Mouse (Mus musculus) MN1 (cell line): ENCODE data around the gene Mgat4e.

Source experiments
- DNase-seq: peaks from one replicate; pipeline ENCODE4 v3.0.0-alpha.2; 2016; ENCODE audit warnings: low spot score

Gene Mgat4e

DNA sequence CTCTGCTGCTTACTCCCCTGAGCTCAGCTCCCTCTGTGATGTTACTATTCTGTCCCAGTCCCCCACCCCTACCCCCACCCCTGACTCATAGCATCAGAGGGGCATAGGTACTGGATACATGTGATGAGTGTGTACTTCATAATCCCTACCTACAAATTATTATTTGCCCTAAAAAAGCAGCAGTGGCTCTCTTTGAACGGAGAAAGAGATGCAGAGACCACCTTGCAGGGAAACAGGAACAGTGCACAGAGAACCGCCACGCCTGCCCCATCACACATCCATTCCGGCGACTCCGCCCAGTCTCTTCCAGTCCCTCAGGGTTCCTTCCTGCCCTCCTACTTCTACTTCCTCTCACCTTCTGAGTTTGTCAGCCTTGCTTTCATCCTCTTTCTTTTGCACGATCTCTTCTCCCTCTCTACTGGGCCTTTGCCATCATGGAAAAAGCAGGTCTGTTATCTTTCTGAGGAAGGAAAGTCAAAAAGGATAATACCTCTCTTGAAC, at the start of gene Mgat4e:
Gene Mgat4e (minus strand): TSS at position 51 of the 501 bp plus-strand sequence.
- DNase-seq, result no peak

DNA sequence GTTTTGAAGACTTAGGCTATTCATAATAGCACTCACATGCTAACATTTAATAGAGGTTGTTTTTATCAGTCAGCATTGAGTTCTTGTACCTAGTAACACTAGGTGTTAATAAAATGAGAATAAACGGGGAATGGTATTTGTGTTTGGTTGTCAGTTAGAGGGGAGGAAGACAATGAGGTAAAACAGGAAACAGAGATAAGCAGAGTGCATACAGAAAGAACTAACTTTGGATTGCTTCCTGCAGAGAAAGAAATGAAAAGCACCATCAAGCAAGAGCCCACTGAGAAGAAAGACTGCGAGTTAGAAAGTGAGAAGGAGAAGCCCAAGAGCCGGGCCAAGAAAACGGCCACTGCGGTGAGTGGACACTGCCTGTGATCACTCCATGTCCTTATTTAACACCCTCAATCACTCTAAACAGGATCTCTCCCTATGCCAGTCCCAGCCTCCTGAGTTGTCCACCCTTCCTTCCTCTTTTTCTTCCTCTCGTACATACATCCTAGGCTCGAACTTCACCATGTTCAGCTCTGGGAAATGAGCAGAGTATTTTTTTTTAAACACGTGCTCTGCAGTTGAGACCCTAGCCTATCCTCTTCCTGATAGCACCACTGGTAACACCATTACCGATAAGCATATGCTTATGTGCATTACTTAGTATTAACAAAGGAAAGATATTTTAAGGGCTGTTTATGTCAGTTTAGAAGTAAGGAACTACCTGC, 48.0 kb upstream of the Mgat4e start:
- DNase-seq, result no peak

DNA sequence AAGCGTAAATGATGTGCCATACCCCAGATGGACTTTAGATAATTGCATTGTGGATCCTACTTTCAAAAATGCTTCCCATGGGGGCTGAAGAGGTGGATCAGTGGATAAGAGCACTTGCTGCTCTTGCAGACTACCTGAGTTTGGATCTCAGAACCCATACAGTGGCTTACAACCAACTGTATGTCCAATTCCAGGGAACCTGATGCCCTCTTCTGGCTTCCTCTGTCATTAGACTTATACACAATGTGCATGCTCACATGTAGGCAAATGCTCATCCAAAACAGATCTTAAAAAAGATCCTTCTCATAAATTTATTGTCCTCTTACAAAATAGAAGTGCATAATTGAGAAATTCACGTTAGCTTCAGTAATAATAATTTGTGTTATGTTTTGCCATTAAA, 42.3 kb upstream of the Mgat4e start:
- DNase-seq, result no peak

DNA sequence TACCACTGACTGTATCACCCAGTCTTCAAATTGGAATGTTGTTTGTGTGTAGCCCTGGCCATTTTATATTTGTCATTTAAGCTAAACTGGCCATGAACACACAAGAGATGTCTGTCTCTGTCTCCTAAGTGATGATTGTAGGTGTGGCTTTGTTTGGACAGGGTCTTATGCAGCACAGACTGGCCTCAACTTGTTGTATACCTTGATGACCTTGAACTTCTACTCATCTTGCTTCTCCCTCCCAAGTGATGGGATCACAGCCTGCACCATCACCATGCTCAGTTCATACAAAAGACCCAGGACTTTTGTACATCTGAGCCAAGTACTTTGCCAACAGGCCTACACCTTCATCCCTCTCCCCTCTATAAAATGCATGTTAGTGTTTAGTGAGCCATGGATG, 40.2 kb upstream of the Mgat4e start:
- DNase-seq, result no peak

- peak; percentile 43 for DNase-seq
These were observed 34.1 kb upstream of the Mgat4e start for GRCm38 (mm10) chr1:134583560-134583959.

DNA sequence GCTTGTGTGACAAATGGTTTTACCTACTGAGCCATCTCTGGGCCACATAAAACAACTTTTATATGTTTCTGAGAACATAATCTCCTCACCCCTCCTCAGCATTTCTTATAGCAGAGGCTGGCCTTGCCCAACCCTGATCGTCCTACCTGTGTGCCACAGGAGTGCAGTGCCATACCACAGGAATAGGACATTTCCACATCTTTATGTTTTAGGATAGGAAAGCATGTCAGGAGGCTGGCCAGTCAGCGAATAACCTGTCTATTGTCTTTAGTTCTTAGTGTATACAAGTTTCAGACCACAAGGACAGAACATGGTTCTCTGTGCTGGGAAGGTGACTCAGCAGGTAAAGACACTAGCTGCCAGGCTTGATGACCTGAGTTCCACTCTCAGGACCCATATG, 31.3 kb upstream of the Mgat4e start:
- DNase-seq, result no peak

DNA sequence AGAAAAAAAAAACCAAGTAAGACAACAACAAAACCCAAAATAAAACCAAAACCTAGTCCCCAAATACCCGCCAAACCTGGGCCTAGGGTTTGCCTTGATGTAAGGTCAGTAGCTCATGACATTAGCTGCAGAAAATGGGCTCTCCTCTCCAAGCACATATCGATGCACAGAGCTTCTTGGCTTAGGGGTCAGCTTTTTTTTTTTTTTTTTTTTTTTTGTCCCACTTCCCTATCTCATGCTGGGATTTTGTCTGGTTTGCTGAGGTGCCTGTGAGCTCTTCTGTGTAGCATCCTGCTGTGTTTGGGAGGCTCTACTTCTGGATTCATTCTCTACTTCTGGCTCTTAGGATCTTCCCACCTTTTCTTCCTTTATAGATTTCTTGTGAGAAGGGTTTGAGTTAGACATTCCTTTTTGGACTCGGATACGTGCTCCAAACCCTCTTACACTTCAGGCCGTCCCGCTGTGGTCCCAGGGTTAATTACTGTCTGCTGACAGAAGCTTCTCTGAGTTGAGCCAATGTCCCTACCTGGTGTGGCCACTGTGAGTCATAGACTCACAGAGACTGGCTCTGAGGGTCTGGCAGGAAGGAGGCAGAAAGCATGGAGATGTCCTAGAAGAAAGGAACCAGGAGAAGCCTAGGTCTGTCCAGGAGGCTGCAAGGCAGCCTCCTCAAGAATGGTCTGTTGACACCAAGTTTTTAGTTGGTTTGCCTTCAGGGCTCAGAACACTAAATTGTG, 28.1 kb upstream of the Mgat4e start:
- DNase-seq, result no peak

DNA sequence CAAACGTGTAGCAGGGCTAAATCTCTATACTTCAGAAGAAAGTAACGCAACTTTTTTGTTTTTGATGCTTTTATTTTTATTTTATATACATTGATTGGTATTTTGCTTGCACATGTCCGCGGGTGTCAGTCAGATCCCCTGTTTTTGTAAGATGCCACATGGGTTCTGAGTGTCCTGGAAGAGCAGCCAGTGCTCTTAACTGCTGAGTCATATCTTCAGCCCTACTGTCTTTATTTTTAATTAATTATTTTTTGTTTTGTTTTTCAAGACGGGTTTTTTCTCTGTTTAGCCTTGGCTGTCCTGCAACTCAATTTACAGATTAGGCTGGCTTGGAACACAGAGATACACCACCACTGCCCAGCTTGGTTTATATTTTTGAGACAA, 24.4 kb upstream of the Mgat4e start:
- no peak for DNase-seq

DNA sequence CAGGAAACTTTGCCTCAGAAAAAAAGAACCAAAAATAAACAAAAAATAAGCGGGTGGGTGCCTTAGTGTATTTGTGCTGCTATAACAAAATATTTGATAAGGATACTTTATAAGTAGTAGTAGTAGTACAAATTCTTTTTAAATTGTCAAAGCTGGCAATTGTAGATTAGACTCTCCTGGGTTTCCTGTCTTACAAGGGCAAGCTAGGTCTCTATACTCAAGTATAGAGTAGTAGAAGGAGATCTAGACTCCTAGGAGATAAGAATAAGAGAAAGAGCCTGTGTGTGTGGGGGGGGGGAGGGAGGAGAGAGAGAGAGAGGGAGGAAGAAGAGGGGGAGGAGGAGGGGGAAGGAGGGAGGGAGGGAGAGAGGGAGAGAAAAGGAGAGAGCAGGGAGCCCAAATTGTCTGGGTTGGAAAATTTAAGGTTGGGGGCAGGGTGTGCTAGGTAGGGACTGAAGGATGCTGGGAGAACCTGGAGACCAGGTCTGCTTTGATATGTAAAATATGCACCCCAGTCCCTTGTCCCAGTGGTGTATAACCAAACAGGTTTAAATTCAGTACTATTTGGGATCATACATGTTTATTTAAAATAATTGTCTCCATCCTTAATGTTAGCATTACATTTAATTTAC, 23.9 kb upstream of the Mgat4e start:
- DNase-seq, result no peak

DNA sequence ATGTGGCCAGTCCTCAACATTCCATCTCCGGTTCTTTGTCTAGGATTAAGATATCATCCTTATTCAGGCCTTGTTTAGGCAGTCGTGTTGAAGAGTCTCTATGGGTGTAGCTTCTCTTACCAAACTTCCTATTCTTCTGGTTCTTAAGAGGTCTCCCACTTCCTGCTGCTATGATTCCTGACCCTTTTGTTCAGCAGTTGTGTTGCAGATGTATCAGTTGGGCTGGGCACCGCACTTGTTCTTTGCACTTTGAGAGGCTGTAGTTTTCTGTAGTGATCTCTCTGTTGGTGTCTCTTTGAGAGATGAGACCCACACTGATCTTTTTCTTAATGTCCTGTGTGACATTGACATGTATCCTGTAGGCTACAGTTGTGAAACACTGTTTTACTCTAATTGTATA, 21.1 kb upstream of the Mgat4e start:
- DNase-seq, result no peak

DNA sequence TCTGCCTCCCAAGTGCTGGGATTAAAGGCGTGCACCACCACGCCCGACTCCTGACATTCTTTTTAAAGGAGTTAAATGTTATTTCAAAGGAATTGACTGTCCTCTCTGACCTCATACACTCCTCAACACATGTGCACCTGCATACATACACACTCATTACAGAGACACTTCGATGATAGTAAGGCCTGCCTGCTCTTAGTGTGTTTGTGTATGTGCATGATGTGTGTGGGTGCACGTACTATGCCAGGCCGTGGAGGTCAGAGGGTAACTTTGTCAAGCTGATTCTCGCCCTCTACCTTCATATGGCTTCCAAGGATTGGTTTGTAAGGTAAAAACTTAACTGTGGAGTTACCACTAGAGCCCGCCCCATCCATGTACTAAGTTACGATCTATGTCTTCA, 20.7 kb upstream of the Mgat4e start:
- DNase-seq, result no peak

GRCm38 (mm10) chr1:134567511-134567910, 18.0 kb upstream of the Mgat4e start:
- no peak for DNase-seq

DNA sequence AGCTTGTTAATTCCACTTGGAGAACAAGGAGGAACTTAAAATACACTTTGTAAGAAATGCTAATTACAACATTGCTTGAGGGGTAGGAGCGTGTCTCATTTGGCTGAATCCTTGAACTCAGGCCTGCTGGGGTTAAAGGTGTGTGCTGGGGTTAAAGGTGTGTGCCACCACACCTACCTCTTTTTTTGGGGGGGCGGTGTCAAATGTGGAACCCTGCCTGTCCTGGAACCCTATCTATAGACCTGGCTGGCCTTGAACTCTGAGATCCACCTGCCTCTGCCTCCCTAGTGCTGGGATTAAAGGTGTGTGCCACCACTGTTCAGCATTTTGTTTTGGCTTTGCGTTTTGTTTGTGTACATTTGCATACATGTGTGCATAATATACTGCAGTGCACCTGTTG, 14.2 kb upstream of the Mgat4e start:
- DNase-seq, result no peak

GRCm38 (mm10) chr1:134562457-134562856, 13.0 kb upstream of the Mgat4e start:
- no peak for DNase-seq

DNA sequence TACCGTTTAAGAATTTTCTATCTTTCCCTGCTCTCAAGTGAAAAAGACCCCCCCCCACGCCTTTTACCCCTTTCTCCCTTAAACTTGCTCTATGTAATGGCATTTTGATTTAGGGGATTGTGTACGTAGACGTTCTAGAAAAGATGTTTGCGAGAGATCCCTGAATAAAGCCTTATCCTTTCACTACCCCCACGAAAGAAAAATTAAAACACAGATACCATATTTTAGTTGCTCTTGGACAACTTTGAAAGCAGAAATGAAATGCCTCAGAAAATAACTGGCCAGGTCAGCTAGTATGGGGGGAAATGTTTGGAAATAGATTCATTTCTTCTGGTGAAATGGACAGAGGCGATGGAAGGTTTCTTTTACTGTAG, 12.3 kb upstream of the Mgat4e start:
- no peak for DNase-seq

DNA sequence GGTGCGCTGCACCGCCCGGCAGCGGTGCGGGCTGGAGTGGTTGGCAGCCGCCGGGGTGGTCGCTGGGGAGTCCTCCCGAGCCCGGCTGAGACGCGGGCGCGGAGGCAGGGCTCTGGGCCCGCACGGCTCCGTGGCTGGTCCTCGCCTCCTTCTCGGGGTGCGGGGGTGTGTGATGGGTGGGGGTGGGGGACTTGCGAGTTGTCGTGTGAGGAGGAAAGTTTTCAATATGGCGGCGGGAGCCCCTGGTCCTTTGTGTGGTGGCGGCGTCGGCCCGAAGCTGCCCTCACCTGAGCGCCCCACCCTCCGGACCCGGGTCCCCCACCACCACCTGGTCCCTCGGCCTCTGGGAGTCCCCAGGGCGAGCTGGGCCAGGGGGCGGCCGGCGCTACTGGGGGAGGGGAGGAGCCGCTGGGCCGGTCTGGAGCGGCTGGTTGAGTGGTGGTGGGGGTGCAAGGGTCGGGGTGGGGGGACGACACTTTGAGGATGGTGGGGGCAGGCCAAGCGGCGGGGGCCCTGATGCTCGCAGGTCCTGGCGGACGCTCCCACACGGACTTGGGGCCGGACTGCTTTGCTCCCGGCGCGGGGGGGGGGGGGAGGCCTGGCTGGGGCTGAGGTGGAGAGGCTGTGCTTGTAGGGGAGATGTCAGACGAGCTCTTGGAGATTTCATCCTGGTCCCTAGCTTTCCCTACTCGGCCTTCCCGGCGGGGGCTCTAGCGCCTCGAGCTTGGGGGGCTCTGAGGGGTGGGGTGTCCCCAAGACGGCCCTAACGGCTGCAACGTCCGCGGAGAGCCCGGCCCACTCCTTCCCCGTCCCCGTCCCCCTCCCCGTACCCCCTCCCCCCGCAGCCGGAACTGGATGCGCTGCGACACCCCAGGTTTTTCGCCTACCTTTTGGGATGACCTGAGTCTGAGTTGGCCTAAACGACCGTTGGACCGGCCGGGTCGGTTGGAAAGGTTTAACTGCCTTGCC, 11.6 kb upstream of the Mgat4e start:
- DNase-seq, result peak; percentile 48

GRCm38 (mm10) chr1:134560396-134560795, 10.9 kb upstream of the Mgat4e start:
- DNase-seq, result peak; percentile 51

- DNase-seq, result peak; percentile 90
These were observed 10.5 kb upstream of the Mgat4e start, which contains the start of gene Kdm5b for GRCm38 (mm10) chr1:134559976-134560375. Gene Kdm5b (plus strand): TSS chr1:134560171.

- no peak for DNase-seq
These were observed 9.7 kb upstream of the Mgat4e start for GRCm38 (mm10) chr1:134559226-134559625.

DNA sequence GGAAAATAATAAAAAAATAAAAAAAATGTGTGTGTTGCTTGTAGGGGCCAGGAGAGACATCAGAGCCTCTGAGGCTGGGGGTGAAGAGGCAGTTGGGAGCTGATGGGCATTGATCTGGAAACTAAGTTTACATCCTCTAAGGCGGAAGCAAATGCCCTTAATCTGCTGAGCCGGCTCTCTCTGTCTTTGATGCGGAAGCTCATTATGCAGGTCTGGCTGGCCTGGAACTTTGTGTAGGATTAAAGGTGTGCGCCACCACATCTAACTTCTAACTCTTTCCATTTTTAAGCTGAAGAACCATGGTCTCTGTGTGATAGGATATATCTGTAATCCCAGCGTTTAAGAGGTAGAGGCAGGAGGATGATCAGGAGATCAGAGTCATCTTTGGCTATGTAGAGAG, 9.0 kb upstream of the Mgat4e start:
- no peak for DNase-seq

- peak; percentile 98 for DNase-seq
These were observed 7.3 kb upstream of the Mgat4e start for GRCm38 (mm10) chr1:134556671-134557218.
